Mouse (Mus musculus): Measurements from ENCODE around the gene Paxip1. TPM values are rescaled to one million over a fixed set of nuclear protein-coding genes. Genes with fewer than 3 reads are reported as not detected.

The Paxip1 gene
- total and polyA plus RNA-seq, 3 experiments, result 59.2 to 480 (median 151) TPM

- TF ChIP-seq USF1 (IDR thresholded peaks at IDR 0.05; ENCODE audit: low read depth, low read length) (no peak), MAFK (IDR thresholded peaks at IDR 0.05; ENCODE audit: borderline replicate concordance, low read depth, low read length) (no peak)
Measured at GRCm38 (mm10) chr5:27793923-27794322, 2.4 kb upstream of the Paxip1 start (continued).

GRCm38 (mm10) chr5:27792531-27793205 is 1.2 kb upstream of the Paxip1 start:
- no peak for TF ChIP-seq NRF1 (IDR thresholded peaks at IDR 0.05; ENCODE audit: insufficient read depth, low read depth, low read length, poor library complexity, severe bottlenecking)
- TF ChIP-seq ZC3H11A (IDR thresholded peaks at IDR 0.05; ENCODE audit: low read depth, low read length), result no peak
- TF ChIP-seq E2F4 (IDR thresholded peaks at IDR 0.05; ENCODE audit: borderline replicate concordance, low read depth, low read length), result no peak
- no peak for TF ChIP-seq MAX (IDR thresholded peaks at IDR 0.05; ENCODE audit: low read length)
- TF ChIP-seq ELF1 (IDR thresholded peaks at IDR 0.05; ENCODE audit: low read depth, low read length), result no peak
- no peak for TF ChIP-seq RCOR1 (IDR thresholded peaks at IDR 0.05; ENCODE audit: low read depth, low read length)
- TF ChIP-seq POLR2A (IDR thresholded peaks at IDR 0.05; ENCODE audit: control insufficient read depth in 1 of 2, insufficient read depth in 1 of 2, low read depth in 1 of 2, low read length in 2 of 2, poor library complexity in 1 of 2), result no peak
- no peak for TF ChIP-seq POLR2AphosphoS2 (IDR thresholded peaks at IDR 0.05; ENCODE audit: low read length)
- TF ChIP-seq MYC (IDR thresholded peaks at IDR 0.05; ENCODE audit: low read depth, low read length), result no peak
- 0 out of 2 replicates have a peak, but pooled peaks have one; percentile 7 for TF ChIP-seq ETS1 (IDR thresholded peaks at IDR 0.05; ENCODE audit: low read depth, low read length)
- no peak for TF ChIP-seq MAFK (IDR thresholded peaks at IDR 0.05; ENCODE audit: borderline replicate concordance, low read depth, low read length)
- no peak for TF ChIP-seq TBP (IDR thresholded peaks at IDR 0.05; ENCODE audit: low read depth, low read length)
- 0 out of 6 replicates have a peak, but pooled peaks of 1 of the 3 experiments have one; percentile 3 for TF ChIP-seq CTCF (IDR thresholded peaks at IDR 0.05 in 2 of 3, conservative IDR thresholded peaks at IDR 0.05 in 1 of 3; ENCODE audit: control insufficient read depth in 1 of 3, insufficient read depth in 1 of 3, low read depth in 2 of 3, low read length in 3 of 3, poor library complexity in 1 of 3, severe bottlenecking in 1 of 3)
- TF ChIP-seq MEF2A (IDR thresholded peaks at IDR 0.05; ENCODE audit: extremely low read depth, insufficient replicate concordance, low read depth, low read length, poor library complexity, severe bottlenecking), result no peak
- no peak for TF ChIP-seq RAD21 (IDR thresholded peaks at IDR 0.05; ENCODE audit: low read depth, low read length)
- TF ChIP-seq MXI1 (IDR thresholded peaks at IDR 0.05; ENCODE audit: low read depth, low read length), result no peak
- no peak for TF ChIP-seq UBTF (IDR thresholded peaks at IDR 0.05; ENCODE audit: borderline replicate concordance, insufficient read depth, low read depth, low read length)
- Histone ChIP-seq H3K36me3 (ENCODE audit: control insufficient read depth in 1 of 2, insufficient read depth in 2 of 2, low read length in 2 of 2) (peaks cover 12 to 23% of the 10 kb centered on the region in 2 experiments), H3K79me2 (ENCODE audit: control insufficient read depth, insufficient read depth, low read length, poor library complexity) (peaks cover 34% of the 10 kb centered on the region), H3K9me3 (replicated peaks; ENCODE audit: insufficient read depth, low read length) (no peaks in the 10 kb centered on the region), H3K27ac (ENCODE audit: control insufficient read depth, low read depth, low read length) (peak overlapping the region; percentile 81), H3K4me1 (ENCODE audit: control insufficient read depth in 1 of 2, insufficient read depth in 2 of 2, low read length in 2 of 2) (peaks cover 2 to 21% of the 10 kb centered on the region in 2 experiments; a peak in 2 of 4 replicates), H3K4me3 (ENCODE audit: control insufficient read depth in 1 of 2, insufficient read depth in 1 of 2, low read depth in 2 of 2, low read length in 2 of 2) (peak overlapping the region; percentile 66 to 72), H3K27me3 (ENCODE audit: control insufficient read depth in 1 of 2, insufficient read depth in 2 of 2, low read length in 2 of 2) (0 out of 4 replicates have a peak, but pooled peaks cover 0 to 1% of the 10 kb centered on the region in 2 experiments), H3K9ac (ENCODE audit: control insufficient read depth, low read depth, low read length, poor library complexity, severe bottlenecking) (peak overlapping the region; percentile 79)
- peak; percentile 73 for DNase-seq (ENCODE audit: low read depth, low spot score)
